Mouse (Mus musculus) cerebellum, adult 2 months (tissue): ENCODE measurements around the gene Smarcc1.

Experiments used
- CTCF ChIP-seq: fragments of 200-500 bp; IDR thresholded peaks from 2 replicates; pipeline ENCODE4 v1.5.1; 2011; ENCODE audit warnings: low read depth, mild to moderate bottlenecking, control low read depth, low read length, moderate library complexity, borderline replicate concordance; ENCODE audit not compliant: insufficient read depth
- POLR2A ChIP-seq: fragments of 200-500 bp; IDR thresholded peaks from 2 replicates; pipeline ENCODE4 v1.6.1; 2011; ENCODE audit warnings: low read length, control low read depth, borderline replicate concordance; ENCODE audit not compliant: insufficient read depth

GRCm38 (mm10) chr9:110244567-110244888 is 127.0 kb downstream of the Smarcc1 start:
- TF ChIP-seq CTCF (no peak), POLR2A (no peak)
